Mouse (Mus musculus) E14TG2a.4 (cell line): ENCODE data around the gene Osbpl10.

Experiments
- CTCF ChIP-seq: conservative IDR thresholded peaks from 2 replicates; pipeline ENCODE4 v1.5.1; 2014; ENCODE audit warnings: low read length
- NANOG ChIP-seq: IDR thresholded peaks from 2 replicates; pipeline ENCODE4 v1.6.1; 2014; ENCODE audit warnings: borderline replicate concordance, low read length, mixed read lengths
- POU5F1 ChIP-seq: IDR thresholded peaks from 2 replicates; pipeline ENCODE4 v1.6.1; 2014; ENCODE audit warnings: low read length, borderline replicate concordance

DNA sequence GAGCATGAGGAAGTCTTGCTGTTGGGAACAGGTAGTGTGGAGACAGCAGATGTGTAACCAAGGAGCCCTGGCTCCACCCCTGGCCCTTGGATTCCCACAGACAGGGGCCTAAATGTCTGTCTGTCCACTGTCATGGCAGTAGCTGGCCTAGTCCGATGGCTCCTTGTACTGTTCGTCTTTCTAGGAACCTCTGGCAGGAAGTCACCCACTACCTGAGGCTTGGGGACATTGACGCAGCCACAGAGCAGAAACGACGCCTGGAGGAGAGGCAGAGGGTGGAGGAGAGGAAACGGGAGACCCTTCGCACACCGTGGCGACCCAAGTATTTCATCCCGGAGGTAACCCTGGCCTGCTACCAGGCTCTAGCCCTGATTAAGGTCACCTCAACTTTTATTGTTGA, 251.3 kb downstream of the Osbpl10 start:
- TF ChIP-seq CTCF (no peak), POU5F1 (no peak), NANOG (no peak)
